Mouse (Mus musculus) hindbrain, embryonic 14.5 days (tissue): ENCODE measurements around the gene Atp2b4. TPM values are rescaled to one million over a fixed set of nuclear protein-coding genes. Genes with fewer than 3 reads are reported as not detected.

Source experiments
- ATAC-seq: fragments of 200-750 bp; cut with Nextera tagmentation; 2 replicates; pipeline ENCODE4 v1.8.0; 2017; ENCODE audit warnings: moderate number of reproducible peaks, mild to moderate bottlenecking, moderate TSS enrichment, moderate library complexity; ENCODE audit not compliant: low FRiP score
- DNase-seq: peaks from one replicate; pipeline ENCODE4 v3.0.0-alpha.2; 2015; ENCODE audit warnings: low spot score
- H3K27ac ChIP-seq: fragments of 300-500 bp; sonication (generic); 2 replicates; pipeline ENCODE4 v1.5.1; 2014; ENCODE audit warnings: mild to moderate bottlenecking, moderate library complexity
- H3K27me3 ChIP-seq: fragments of 300-500 bp; sonication (generic); 2 replicates; pipeline ENCODE4 v1.6.1; 2014; ENCODE audit warnings: mild to moderate bottlenecking, low read length, mixed read lengths; ENCODE audit not compliant: control insufficient read depth, insufficient read depth
- H3K36me3 ChIP-seq: fragments of 300-500 bp; sonication (generic); replicated peaks from 2 replicates; pipeline ENCODE4 v1.6.1; 2014; ENCODE audit not compliant: control insufficient read depth, insufficient read depth
- H3K4me1 ChIP-seq: fragments of 300-500 bp; sonication (generic); replicated peaks from 2 replicates; pipeline ENCODE4 v1.6.1; 2014; ENCODE audit warnings: antibody characterized with exemption, low read length, mixed read lengths; ENCODE audit not compliant: control insufficient read depth, insufficient read depth
- H3K4me2 ChIP-seq: fragments of 300-500 bp; sonication (generic); replicated peaks from 2 replicates; pipeline ENCODE4 v1.6.1; 2014; ENCODE audit warnings: mild to moderate bottlenecking, moderate library complexity
- H3K4me3 ChIP-seq: fragments of 300-500 bp; sonication (generic); replicated peaks from 2 replicates; pipeline ENCODE4 v1.5.1; 2014; ENCODE audit warnings: mild to moderate bottlenecking, low read length
- H3K9ac ChIP-seq: fragments of 300-500 bp; sonication (generic); 2 replicates; pipeline ENCODE4 v1.6.1; 2014
- H3K9me3 ChIP-seq: fragments of 300-500 bp; sonication (generic); 2 replicates; pipeline ENCODE4 v1.6.1; 2016; ENCODE audit warnings: low read length; ENCODE audit not compliant: control insufficient read depth
- WGBS: fragments of 180-500 bp; shearing (Covaris S2); extraction: QIAGEN DNeasy Blood & Tissue Kit; methylation state at CpG from one replicate; pipeline ENCODE4 v1.1.7; 2014; 5-methylcytosine and 5-hydroxymethylcytosine counted together
- polyA plus RNA-seq: library from polyadenylated mRNA; unstranded; fragments of >200 nt; fragmentation: Nextera tagmentation; extraction: Ambion mirVana; gene quantifications from 2 replicates; pipeline ENCODE4 v1.2.1, GENCODE M21; 2014

The Atp2b4 gene
- polyA plus RNA-seq, 1 experiment from 2014 or later = 23.3 TPM

- H3K27me3 ChIP-seq = no peaks in the 10 kb centered on the region
- no peak overlapping the region for H3K4me3 ChIP-seq
- no peaks in the 10 kb centered on the region for H3K9me3 ChIP-seq
- 64% methylated on average over 5 of the region's 5 CpGs for WGBS
- H3K4me2 ChIP-seq = no peak overlapping the region
- ATAC-seq (no peak), DNase-seq (no peak)
- H3K9ac ChIP-seq = no peak overlapping the region
- 0 out of 2 replicates have a peak, but pooled peaks cover 4% of the 10 kb centered on the region for H3K4me1 ChIP-seq
- no peak overlapping the region for H3K27ac ChIP-seq
- no peaks in the 10 kb centered on the region for H3K36me3 ChIP-seq
These were observed 12.0 kb downstream of the Atp2b4 start for GRCm38 (mm10) chr1:133788864-133789263.

- ATAC-seq (no peak), DNase-seq (no peak)
- no peak overlapping the region for H3K4me3 ChIP-seq
- 0 out of 2 replicates have a peak, but pooled peaks cover 4% of the 10 kb centered on the region for H3K4me1 ChIP-seq
- no peak overlapping the region for H3K4me2 ChIP-seq
- no peaks in the 10 kb centered on the region for H3K9me3 ChIP-seq
- 81% methylated on average over 10 of the region's 10 CpGs for WGBS
- H3K27ac ChIP-seq = no peak overlapping the region
- no peak overlapping the region for H3K9ac ChIP-seq
- no peaks in the 10 kb centered on the region for H3K27me3 ChIP-seq
- no peaks in the 10 kb centered on the region for H3K36me3 ChIP-seq
These were observed 13.2 kb downstream of the Atp2b4 start for GRCm38 (mm10) chr1:133787500-133788210.

- ATAC-seq (no peak), DNase-seq (no peak)
- Histone ChIP-seq H3K4me3 (no peak overlapping the region), H3K4me1 (0 out of 2 replicates have a peak, but pooled peaks cover 4% of the 10 kb centered on the region), H3K4me2 (no peak overlapping the region), H3K9me3 (no peaks in the 10 kb centered on the region), H3K27me3 (no peaks in the 10 kb centered on the region), H3K36me3 (no peaks in the 10 kb centered on the region), H3K9ac (no peak overlapping the region), H3K27ac (no peak overlapping the region)
- WGBS = 87% methylated on average over 3 of the region's 3 CpGs
These were observed 16.2 kb downstream of the Atp2b4 start for GRCm38 (mm10) chr1:133784621-133785020.

- H3K9me3 ChIP-seq = no peaks in the 10 kb centered on the region
- no peaks in the 10 kb centered on the region for H3K27me3 ChIP-seq
- H3K4me3 ChIP-seq = no peak overlapping the region
- H3K4me1 ChIP-seq = no peaks in the 10 kb centered on the region
- ATAC-seq = no peak
- no peak overlapping the region for H3K27ac ChIP-seq
- no peak overlapping the region for H3K4me2 ChIP-seq
- no peak for DNase-seq
- H3K9ac ChIP-seq = no peak overlapping the region
- H3K36me3 ChIP-seq = no peaks in the 10 kb centered on the region
- 76% methylated on average over 3 of the region's 3 CpGs for WGBS
These were observed 19.3 kb downstream of the Atp2b4 start for GRCm38 (mm10) chr1:133781531-133781930.

- ATAC-seq (no peak), DNase-seq (no peak)
- Histone ChIP-seq H3K9me3 (no peaks in the 10 kb centered on the region), H3K4me1 (no peaks in the 10 kb centered on the region), H3K27ac (no peak overlapping the region), H3K9ac (no peak overlapping the region), H3K27me3 (no peaks in the 10 kb centered on the region), H3K4me3 (no peak overlapping the region), H3K4me2 (no peak overlapping the region), H3K36me3 (no peaks in the 10 kb centered on the region)
- WGBS = 90% methylated on average over 1 of the region's 1 CpGs
These were observed 21.8 kb downstream of the Atp2b4 start for GRCm38 (mm10) chr1:133779043-133779442.

GRCm38 (mm10) chr1:133777651-133778231 is 23.1 kb downstream of the Atp2b4 start:
- 63% methylated on average over 15 of the region's 15 CpGs for WGBS
- H3K9me3 ChIP-seq = no peaks in the 10 kb centered on the region
- H3K4me1 ChIP-seq = no peaks in the 10 kb centered on the region
- no peak overlapping the region for H3K4me3 ChIP-seq
- ATAC-seq (no peak), DNase-seq (no peak)
- no peak overlapping the region for H3K9ac ChIP-seq
- H3K4me2 ChIP-seq = no peak overlapping the region
- H3K27me3 ChIP-seq = no peaks in the 10 kb centered on the region
- no peaks in the 10 kb centered on the region for H3K36me3 ChIP-seq
- H3K27ac ChIP-seq = no peak overlapping the region

GRCm38 (mm10) chr1:133772553-133772952 is 28.3 kb downstream of the Atp2b4 start:
- Histone ChIP-seq H3K27me3 (no peaks in the 10 kb centered on the region), H3K4me1 (no peaks in the 10 kb centered on the region), H3K36me3 (no peaks in the 10 kb centered on the region), H3K4me2 (no peak overlapping the region), H3K9ac (no peak overlapping the region), H3K27ac (no peak overlapping the region), H3K4me3 (no peak overlapping the region), H3K9me3 (no peaks in the 10 kb centered on the region)
- 42% methylated on average over 9 of the region's 9 CpGs for WGBS
- DNase-seq (no peak), ATAC-seq (no peak)

GRCm38 (mm10) chr1:133771831-133772399 is 28.9 kb downstream of the Atp2b4 start:
- no peaks in the 10 kb centered on the region for H3K9me3 ChIP-seq
- H3K4me1 ChIP-seq = no peaks in the 10 kb centered on the region
- H3K27ac ChIP-seq = no peak overlapping the region
- 77% methylated on average over 10 of the region's 10 CpGs for WGBS
- no peaks in the 10 kb centered on the region for H3K36me3 ChIP-seq
- H3K9ac ChIP-seq = no peak overlapping the region
- no peak overlapping the region for H3K4me2 ChIP-seq
- DNase-seq (no peak), ATAC-seq (no peak)
- no peaks in the 10 kb centered on the region for H3K27me3 ChIP-seq
- no peak overlapping the region for H3K4me3 ChIP-seq

GRCm38 (mm10) chr1:133767994-133768393 is 32.8 kb downstream of the Atp2b4 start:
- Histone ChIP-seq H3K4me1 (no peaks in the 10 kb centered on the region), H3K27ac (no peak overlapping the region), H3K9ac (no peak overlapping the region), H3K4me2 (no peak overlapping the region), H3K9me3 (no peaks in the 10 kb centered on the region), H3K27me3 (no peaks in the 10 kb centered on the region), H3K36me3 (no peaks in the 10 kb centered on the region), H3K4me3 (no peak overlapping the region)
- ATAC-seq (no peak), DNase-seq (no peak)
- WGBS = 90% methylated on average over 5 of the region's 5 CpGs
